In the genomic region with DNA sequence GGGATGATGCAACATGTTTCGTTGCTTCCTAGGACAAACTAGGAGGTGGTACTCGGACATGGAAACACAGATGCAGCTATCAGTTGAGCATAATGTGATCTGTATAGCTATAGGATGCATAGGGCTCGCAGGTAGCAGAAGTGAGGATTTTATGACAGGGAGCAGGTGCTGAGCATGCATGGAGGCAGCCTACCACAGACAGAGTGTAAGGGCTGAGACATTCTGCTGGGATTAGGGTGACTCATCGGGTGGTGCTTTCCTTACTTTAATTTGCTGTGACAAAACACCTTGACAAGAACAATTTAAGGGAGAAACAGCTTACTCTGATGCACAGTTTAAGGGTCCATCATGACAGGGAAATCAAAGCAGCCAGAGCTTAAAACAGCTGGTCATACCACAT, we compare ENCODE assay signal across 34 mouse cellular contexts.
"Had no signal": no experiment of that assay in that cellular context is flagged by ENCODE, and none has a peak within 500 bp of the region (broad histone marks: within the 10 kb centered on the region; RNA-seq: fewer than 3 reads in every experiment).

No protein-coding gene starts in this region.

- H3K9me3 ChIP-seq: heart, embryonic 12.5 days; heart, embryonic 13.5 days; heart, embryonic 15.5 days; hindbrain, embryonic 10.5 days; hindbrain, embryonic 13.5 days; hindbrain, embryonic 15.5 days; intestine, embryonic 15.5 days; kidney, embryonic 15.5 days had no signal

- H3K27ac ChIP-seq: heart, embryonic 13.5 days; heart, embryonic 15.5 days; hindbrain, embryonic 10.5 days; hindbrain, embryonic 12.5 days; hindbrain, embryonic 13.5 days; hindbrain, embryonic 14.5 days; hindbrain, embryonic 15.5 days; hindbrain, postnatal 0 days; intestine, embryonic 15.5 days; kidney, embryonic 15.5 days; kidney, postnatal 0 days; layer of hippocampus, adult 2 months; left cerebral cortex, adult 2 months had no signal

- H3K4me3 ChIP-seq: heart, embryonic 12.5 days; heart, embryonic 13.5 days; heart, embryonic 15.5 days; hindbrain, embryonic 10.5 days; hindbrain, embryonic 12.5 days; hindbrain, embryonic 13.5 days; hindbrain, embryonic 15.5 days; intestine, embryonic 15.5 days; kidney, embryonic 15.5 days; layer of hippocampus, adult 2 months; left cerebral cortex, adult 2 months had no signal

- H3K36me3 ChIP-seq: heart, embryonic 12.5 days; heart, embryonic 13.5 days; heart, embryonic 15.5 days; hindbrain, embryonic 10.5 days; hindbrain, embryonic 12.5 days; hindbrain, embryonic 13.5 days; hindbrain, embryonic 15.5 days; intestine, embryonic 15.5 days; kidney, embryonic 15.5 days had no signal

- H3K4me2 ChIP-seq: heart, embryonic 12.5 days; heart, embryonic 13.5 days; heart, embryonic 15.5 days; hindbrain, embryonic 12.5 days; hindbrain, embryonic 13.5 days; hindbrain, embryonic 14.5 days; hindbrain, embryonic 15.5 days; intestine, embryonic 15.5 days; kidney, embryonic 15.5 days had no signal

- ATAC-seq: hindbrain, embryonic 16.5 days; hindbrain, postnatal 0 days; inflammation-experienced regulatory T-cells, adult 6 months; intestine, embryonic 15.5 days; intestine, embryonic 16.5 days; intestine, postnatal 0 days had no signal

- H3K4me1 ChIP-seq: heart, embryonic 12.5 days; heart, embryonic 13.5 days; heart, embryonic 15.5 days; hindbrain, embryonic 10.5 days; hindbrain, embryonic 12.5 days; hindbrain, embryonic 13.5 days; hindbrain, embryonic 15.5 days; intestine, embryonic 15.5 days; kidney, embryonic 15.5 days had no signal

- H3K27me3 ChIP-seq: heart, embryonic 12.5 days; heart, embryonic 13.5 days; heart, embryonic 15.5 days; hindbrain, embryonic 12.5 days; hindbrain, embryonic 13.5 days; hindbrain, embryonic 15.5 days; intestine, embryonic 15.5 days; kidney, embryonic 15.5 days had no signal

- DNase-seq: heart, postnatal 10 days; heart, postnatal 14 days; heart, postnatal 36 days; heart, postnatal 4 days; kidney, adult 11 months; kidney, adult 18-20 months; kidney, adult 2 months; kidney, adult 8-10 months; kidney, adult 9 months; kidney, postnatal 10 days; kidney, postnatal 14 days; kidney, postnatal 25 days; kidney, postnatal 36 days; kidney, postnatal 4 days; layer of hippocampus, adult 9-11 months; layer of hippocampus, postnatal 36 days had no signal

- H3K9ac ChIP-seq: heart, embryonic 12.5 days; heart, embryonic 13.5 days; heart, embryonic 15.5 days; hindbrain, embryonic 12.5 days; hindbrain, embryonic 13.5 days; hindbrain, embryonic 14.5 days; hindbrain, embryonic 15.5 days; intestine, embryonic 15.5 days; kidney, embryonic 15.5 days had no signal
